Mouse (Mus musculus): ENCODE measurements around the gene Matn4.

GRCm38 (mm10) chr2:164348980-164349379 lies 56.0 kb downstream of the Matn4 start:
- no peak for TF ChIP-seq CTCF (IDR thresholded peaks at IDR 0.05; ENCODE audit: extremely low read depth, insufficient read depth, insufficient read length, insufficient replicate concordance)
- TF ChIP-seq POLR2A (IDR thresholded peaks at IDR 0.05; ENCODE audit: low read depth, low read length): no peak
